Mouse (Mus musculus) lung, adult 2 months (tissue): Measurements from ENCODE around the gene Lmcd1.

Experiments used
- CTCF ChIP-seq: fragments of 200-500 bp; IDR thresholded peaks from 2 replicates; pipeline ENCODE4 v1.5.1; 2011; ENCODE audit warnings: mild to moderate bottlenecking, low read length, control low read depth; ENCODE audit not compliant: insufficient read depth
- POLR2A ChIP-seq: fragments of 200-500 bp; IDR thresholded peaks from 2 replicates; pipeline ENCODE4 v1.6.1; 2011; ENCODE audit warnings: low read depth, mild to moderate bottlenecking, control low read depth, low read length, borderline replicate concordance; ENCODE audit errors: extremely low read depth

GRCm38 (mm10) chr6:112275731-112276245 lies 2.2 kb downstream of the Lmcd1 start:
- TF ChIP-seq CTCF (no peak), POLR2A (no peak)
